Mouse (Mus musculus) hindbrain, embryonic 12.5 days (tissue): Measurements from ENCODE around the gene Fadd. TPM values are rescaled to one million over a fixed set of nuclear protein-coding genes. Genes with fewer than 3 reads are reported as not detected.
A peak's percentile ranks its signal among the peaks of the same experiment; 100 is the strongest.

Experiments
- ATAC-seq: fragments of 200-750 bp; cut with Nextera tagmentation; 2 replicates; pipeline ENCODE4 v1.8.0; 2017; ENCODE audit warnings: moderate TSS enrichment; ENCODE audit not compliant: low FRiP score
- H3K27ac ChIP-seq: fragments of 300-500 bp; sonication (generic); 2 replicates; pipeline ENCODE4 v1.5.1; 2016; ENCODE audit warnings: mild to moderate bottlenecking
- H3K27me3 ChIP-seq: fragments of 300-500 bp; sonication (generic); 2 replicates; pipeline ENCODE4 v1.6.1; 2016; ENCODE audit warnings: mild to moderate bottlenecking
- H3K36me3 ChIP-seq: fragments of 300-500 bp; sonication (generic); 2 replicates; pipeline ENCODE4 v1.6.1; 2016; ENCODE audit warnings: mild to moderate bottlenecking
- H3K4me1 ChIP-seq: fragments of 300-500 bp; sonication (generic); 2 replicates; pipeline ENCODE4 v1.6.1; 2016
- H3K4me2 ChIP-seq: fragments of 300-500 bp; sonication (generic); replicated peaks from 2 replicates; pipeline ENCODE4 v1.6.1; 2016; ENCODE audit warnings: mild to moderate bottlenecking
- H3K4me3 ChIP-seq: fragments of 300-500 bp; sonication (generic); 2 replicates; pipeline ENCODE4 v1.5.1; 2016; ENCODE audit warnings: mild to moderate bottlenecking
- H3K9ac ChIP-seq: fragments of 300-500 bp; sonication (generic); 2 replicates; pipeline ENCODE4 v1.6.1; 2016; ENCODE audit warnings: mild to moderate bottlenecking, moderate library complexity
- H3K9me3 ChIP-seq: fragments of 300-500 bp; sonication (generic); replicated peaks from 2 replicates; pipeline ENCODE4 v1.6.1; 2016; ENCODE audit warnings: mild to moderate bottlenecking
- WGBS: fragments of 180-500 bp; shearing (Covaris S2); methylation state at CpG from one replicate; pipeline ENCODE4 v1.1.7; 2016; 5-methylcytosine and 5-hydroxymethylcytosine counted together
- polyA plus RNA-seq: library from polyadenylated mRNA; unstranded; fragments of >200 nt; fragmentation: Nextera tagmentation; extraction: Ambion mirVana; gene quantifications from 2 replicates; pipeline ENCODE4 v1.2.1, GENCODE M21; 2016

The Fadd gene
- polyA plus RNA-seq, 1 experiment from 2014 or later = 7.4 TPM

- no peaks in the 10 kb centered on the region for H3K4me1 ChIP-seq
- H3K9me3 ChIP-seq = no peaks in the 10 kb centered on the region
- no peak for ATAC-seq
- H3K9ac ChIP-seq = no peak overlapping the region
- no peak overlapping the region for H3K4me3 ChIP-seq
- H3K4me2 ChIP-seq = no peak overlapping the region
- H3K27ac ChIP-seq = no peak overlapping the region
- peaks cover 4% of the 10 kb centered on the region; the same call in 1 of the 2 replicates for H3K27me3 ChIP-seq
- H3K36me3 ChIP-seq = no peaks in the 10 kb centered on the region
- WGBS = 85% methylated on average over 7 of the region's 7 CpGs
These were observed 27.3 kb upstream of the Fadd start for GRCm38 (mm10) chr7:144609568-144609967.

GRCm38 (mm10) chr7:144607862-144608261 is 25.6 kb upstream of the Fadd start:
- no peak for ATAC-seq
- Histone ChIP-seq H3K27ac (no peak overlapping the region), H3K4me1 (no peaks in the 10 kb centered on the region), H3K36me3 (no peaks in the 10 kb centered on the region), H3K9me3 (no peaks in the 10 kb centered on the region), H3K4me3 (no peak overlapping the region), H3K27me3 (0 out of 2 replicates have a peak, but pooled peaks cover 4% of the 10 kb centered on the region), H3K9ac (no peak overlapping the region), H3K4me2 (no peak overlapping the region)
- WGBS = 93% methylated on average over 15 of the region's 15 CpGs

- Histone ChIP-seq H3K27ac (no peak overlapping the region), H3K27me3 (no peaks in the 10 kb centered on the region), H3K4me1 (peaks cover 9% of the 10 kb centered on the region), H3K36me3 (no peaks in the 10 kb centered on the region), H3K9ac (no peak overlapping the region), H3K4me3 (no peak overlapping the region), H3K9me3 (no peaks in the 10 kb centered on the region), H3K4me2 (no peak overlapping the region)
- WGBS = 64% methylated on average over 4 of the region's 4 CpGs
- no peak for ATAC-seq
These were observed 22.5 kb upstream of the Fadd start for GRCm38 (mm10) chr7:144604735-144605134.

GRCm38 (mm10) chr7:144604291-144604690 is 22.0 kb upstream of the Fadd start:
- Histone ChIP-seq H3K36me3 (no peaks in the 10 kb centered on the region), H3K4me3 (no peak overlapping the region), H3K4me2 (no peak overlapping the region), H3K9ac (no peak overlapping the region), H3K27ac (no peak overlapping the region), H3K27me3 (no peaks in the 10 kb centered on the region), H3K9me3 (no peaks in the 10 kb centered on the region), H3K4me1 (peaks cover 9% of the 10 kb centered on the region)
- WGBS = 95% methylated on average over 2 of the region's 2 CpGs
- no peak for ATAC-seq

- ATAC-seq = no peak
- H3K9me3 ChIP-seq = no peaks in the 10 kb centered on the region
- no peaks in the 10 kb centered on the region for H3K27me3 ChIP-seq
- 21% methylated on average over 6 of the region's 6 CpGs for WGBS
- no peak overlapping the region for H3K9ac ChIP-seq
- no peak overlapping the region for H3K27ac ChIP-seq
- H3K4me3 ChIP-seq = no peak overlapping the region
- no peak overlapping the region for H3K4me2 ChIP-seq
- peaks cover 9% of the 10 kb centered on the region for H3K4me1 ChIP-seq
- H3K36me3 ChIP-seq = no peaks in the 10 kb centered on the region
These were observed 18.2 kb upstream of the Fadd start for GRCm38 (mm10) chr7:144600333-144600900.

- no peak overlapping the region for H3K4me2 ChIP-seq
- H3K4me1 ChIP-seq = 0 out of 2 replicates have a peak, but pooled peaks cover 2% of the 10 kb centered on the region
- H3K27ac ChIP-seq = no peak overlapping the region
- WGBS = 79% methylated on average over 3 of the region's 3 CpGs
- peaks cover 5% of the 10 kb centered on the region for H3K27me3 ChIP-seq
- no peaks in the 10 kb centered on the region for H3K9me3 ChIP-seq
- no peaks in the 10 kb centered on the region for H3K36me3 ChIP-seq
- peak; percentile 53; the same call in 1 of the 2 replicates for ATAC-seq
- no peak overlapping the region for H3K9ac ChIP-seq
- H3K4me3 ChIP-seq = no peak overlapping the region
These were observed 7.2 kb upstream of the Fadd start for GRCm38 (mm10) chr7:144589508-144589907.

- WGBS = 42% methylated on average over 2 of the region's 2 CpGs
- H3K4me2 ChIP-seq = no peak overlapping the region
- H3K27me3 ChIP-seq = peaks cover 7% of the 10 kb centered on the region
- ATAC-seq = no peak
- no peak overlapping the region for H3K27ac ChIP-seq
- no peak overlapping the region for H3K9ac ChIP-seq
- no peaks in the 10 kb centered on the region for H3K9me3 ChIP-seq
- H3K36me3 ChIP-seq = no peaks in the 10 kb centered on the region
- no peak overlapping the region for H3K4me3 ChIP-seq
- H3K4me1 ChIP-seq = peaks cover 12% of the 10 kb centered on the region
These were observed 5.0 kb upstream of the Fadd start for GRCm38 (mm10) chr7:144587291-144587690.

GRCm38 (mm10) chr7:144585648-144586047 is 3.4 kb upstream of the Fadd start:
- no peak overlapping the region for H3K4me3 ChIP-seq
- no peak overlapping the region for H3K4me2 ChIP-seq
- H3K4me1 ChIP-seq = peaks cover 19% of the 10 kb centered on the region
- ATAC-seq = no peak
- WGBS = 15% methylated on average over 6 of the region's 6 CpGs
- H3K27me3 ChIP-seq = peaks cover 7% of the 10 kb centered on the region
- H3K9ac ChIP-seq = no peak overlapping the region
- H3K27ac ChIP-seq = no peak overlapping the region
- H3K36me3 ChIP-seq = no peaks in the 10 kb centered on the region; the same call in 1 of the 2 replicates
- H3K9me3 ChIP-seq = no peaks in the 10 kb centered on the region

GRCm38 (mm10) chr7:144583619-144584018 is 1.4 kb upstream of the Fadd start:
- no peak overlapping the region for H3K4me3 ChIP-seq
- H3K27ac ChIP-seq = no peak overlapping the region
- H3K9ac ChIP-seq = no peak overlapping the region
- H3K27me3 ChIP-seq = peaks cover 7% of the 10 kb centered on the region
- 8% methylated on average over 4 of the region's 4 CpGs for WGBS
- no peaks in the 10 kb centered on the region for H3K9me3 ChIP-seq
- H3K4me2 ChIP-seq = no peak overlapping the region
- H3K36me3 ChIP-seq = peaks cover 19% of the 10 kb centered on the region
- H3K4me1 ChIP-seq = peaks cover 18% of the 10 kb centered on the region
- no peak for ATAC-seq

- H3K27ac ChIP-seq = peak overlapping the region; percentile 87
- peak overlapping the region; percentile 76 for H3K4me2 ChIP-seq
- peaks cover 18% of the 10 kb centered on the region for H3K4me1 ChIP-seq
- H3K9ac ChIP-seq = peak overlapping the region; percentile 86
- peaks cover 19% of the 10 kb centered on the region for H3K36me3 ChIP-seq
- H3K9me3 ChIP-seq = no peaks in the 10 kb centered on the region
- ATAC-seq = peak; percentile 90
- peaks cover 7% of the 10 kb centered on the region for H3K27me3 ChIP-seq
- peak overlapping the region; percentile 78 for H3K4me3 ChIP-seq
- 2% methylated on average over 43 of the region's 43 CpGs for WGBS
These were observed 542 bp downstream of the Fadd start for GRCm38 (mm10) chr7:144581559-144582283.

GRCm38 (mm10) chr7:144577876-144578275 is 4.4 kb downstream of the Fadd start:
- WGBS = 94% methylated on average over 5 of the region's 5 CpGs
- no peak overlapping the region for H3K4me3 ChIP-seq
- H3K9me3 ChIP-seq = no peaks in the 10 kb centered on the region
- no peak overlapping the region for H3K27ac ChIP-seq
- no peak overlapping the region for H3K9ac ChIP-seq
- H3K4me1 ChIP-seq = peaks cover 12% of the 10 kb centered on the region
- no peak overlapping the region for H3K4me2 ChIP-seq
- no peak for ATAC-seq
- H3K27me3 ChIP-seq = no peaks in the 10 kb centered on the region
- H3K36me3 ChIP-seq = peaks cover 19% of the 10 kb centered on the region

GRCm38 (mm10) chr7:144572234-144572633 is 10.0 kb downstream of the Fadd start:
- Histone ChIP-seq H3K27me3 (no peaks in the 10 kb centered on the region; the same call in 1 of the 2 replicates), H3K27ac (no peak overlapping the region), H3K4me2 (no peak overlapping the region), H3K4me1 (no peaks in the 10 kb centered on the region), H3K9ac (no peak overlapping the region), H3K36me3 (no peaks in the 10 kb centered on the region), H3K4me3 (no peak overlapping the region), H3K9me3 (no peaks in the 10 kb centered on the region)
- WGBS = 82% methylated on average over 5 of the region's 5 CpGs
- no peak for ATAC-seq

GRCm38 (mm10) chr7:144571598-144571997 is 10.7 kb downstream of the Fadd start:
- no peaks in the 10 kb centered on the region; the same call in 1 of the 2 replicates for H3K27me3 ChIP-seq
- no peak overlapping the region for H3K27ac ChIP-seq
- H3K9me3 ChIP-seq = no peaks in the 10 kb centered on the region
- no peak overlapping the region for H3K4me2 ChIP-seq
- H3K4me1 ChIP-seq = no peaks in the 10 kb centered on the region
- no peak overlapping the region for H3K9ac ChIP-seq
- no peak for ATAC-seq
- H3K4me3 ChIP-seq = no peak overlapping the region
- H3K36me3 ChIP-seq = no peaks in the 10 kb centered on the region
